Mouse (Mus musculus): Measurements from ENCODE around the gene Lactb.

Gene Lactb

GRCm38 (mm10) chr9:66975239-66975645, at the start of gene Lactb:
Gene Lactb, minus strand, starts transcription at chr9:66975484.
- peak; percentile 98 to 100 for DNase-seq

GRCm38 (mm10) chr9:67023371-67023770, 48.1 kb upstream of the Lactb start:
- DNase-seq = no peak

- no peak for DNase-seq
These were observed 44.8 kb upstream of the Lactb start for GRCm38 (mm10) chr9:67020063-67020462.

- no peak for DNase-seq
These were observed 38.2 kb upstream of the Lactb start for GRCm38 (mm10) chr9:67013501-67013900.

GRCm38 (mm10) chr9:67012470-67012869, 37.2 kb upstream of the Lactb start:
- no peak for DNase-seq

GRCm38 (mm10) chr9:67011483-67011882, 36.2 kb upstream of the Lactb start:
- no peak for DNase-seq

- no peak for DNase-seq
These were observed 33.5 kb upstream of the Lactb start for GRCm38 (mm10) chr9:67008781-67009180.

- no peak for DNase-seq
These were observed 31.1 kb upstream of the Lactb start for GRCm38 (mm10) chr9:67006376-67006775.

- no peak for DNase-seq
These were observed 30.0 kb upstream of the Lactb start for GRCm38 (mm10) chr9:67005161-67005742.

- no peak for DNase-seq
These were observed 28.4 kb upstream of the Lactb start for GRCm38 (mm10) chr9:67003656-67004055.

- DNase-seq = no peak
These were observed 27.9 kb upstream of the Lactb start for GRCm38 (mm10) chr9:67003156-67003555.

GRCm38 (mm10) chr9:67001506-67001905, 26.2 kb upstream of the Lactb start:
- no peak for DNase-seq

- DNase-seq = peak; percentile 87 to 93
These were observed 25.8 kb upstream of the Lactb start for GRCm38 (mm10) chr9:67001050-67001449.

- no peak for DNase-seq
These were observed 24.4 kb upstream of the Lactb start for GRCm38 (mm10) chr9:66999698-67000097.

- no peak for DNase-seq
These were observed 16.6 kb upstream of the Lactb start for GRCm38 (mm10) chr9:66991750-66992410.

- DNase-seq = no peak
These were observed 15.9 kb upstream of the Lactb start for GRCm38 (mm10) chr9:66991021-66991749.

- DNase-seq = no peak
These were observed 14.8 kb upstream of the Lactb start for GRCm38 (mm10) chr9:66990046-66990445.

- DNase-seq = no peak
These were observed 14.3 kb upstream of the Lactb start for GRCm38 (mm10) chr9:66989581-66989980.

- peak; percentile 72 to 78 for DNase-seq
These were observed 13.7 kb upstream of the Lactb start for GRCm38 (mm10) chr9:66988888-66989414.

GRCm38 (mm10) chr9:66988198-66988887, 13.1 kb upstream of the Lactb start:
- no peak for DNase-seq

- no peak for DNase-seq
These were observed 10.1 kb upstream of the Lactb start for GRCm38 (mm10) chr9:66985377-66985776.

- no peak for DNase-seq
These were observed 6.8 kb upstream of the Lactb start for GRCm38 (mm10) chr9:66982085-66982484.

- DNase-seq = peak; percentile 68 to 89
These were observed 5.2 kb upstream of the Lactb start for GRCm38 (mm10) chr9:66980458-66980857.
